Mouse (Mus musculus) cerebellum, adult (tissue): ENCODE measurements at regions not wholly inside any gene's neighbourhood (a gene's known extent, or its start where the extent isn't known, plus 50 kb on each side); places are given as distances from the start of the nearest gene placed in this dataset.

Experiments used
- ATAC-seq: cut with Nextera tagmentation; 2 replicates; pipeline ENCODE4 v1.9.2; 2017; ENCODE audit warnings: mild to moderate bottlenecking, moderate library complexity, mixed read lengths; ENCODE audit not compliant: insufficient number of reproducible peaks, low FRiP score, low TSS enrichment

DNA sequence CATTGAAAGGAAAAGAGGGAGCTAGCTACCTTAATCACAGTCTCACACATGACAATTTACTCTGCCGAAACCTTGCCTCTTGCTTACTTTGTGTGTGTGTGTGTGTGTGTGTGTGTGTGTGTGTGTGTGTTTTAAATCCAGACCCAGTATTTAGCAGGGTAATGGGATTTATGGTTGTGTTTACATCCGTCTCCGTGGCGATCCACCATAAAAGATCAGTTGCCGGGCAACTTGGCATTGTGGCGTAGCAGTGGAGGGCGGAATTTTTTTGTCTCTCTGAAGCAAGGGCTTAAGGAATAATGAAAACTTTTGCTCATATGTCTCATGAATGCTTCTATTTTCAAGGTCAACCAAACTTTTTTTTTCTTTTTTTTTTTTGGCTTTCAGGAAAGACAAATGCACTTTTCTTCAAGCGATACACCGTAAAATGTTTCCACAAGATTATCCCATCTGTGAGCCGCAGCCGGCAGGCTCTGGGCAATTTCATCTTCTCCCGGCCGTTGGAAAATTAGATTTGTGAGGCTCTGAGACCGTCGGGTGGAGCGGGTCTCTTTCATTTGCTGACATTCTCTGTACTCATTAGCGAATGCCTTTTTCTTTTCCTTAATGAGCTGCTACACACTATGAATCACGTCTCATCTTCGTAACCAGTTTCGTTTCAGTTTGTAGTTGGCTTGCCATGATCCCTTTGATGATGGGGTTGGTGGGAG lies 53.9 kb upstream of the Ptch1 start:
- no peak for ATAC-seq

DNA sequence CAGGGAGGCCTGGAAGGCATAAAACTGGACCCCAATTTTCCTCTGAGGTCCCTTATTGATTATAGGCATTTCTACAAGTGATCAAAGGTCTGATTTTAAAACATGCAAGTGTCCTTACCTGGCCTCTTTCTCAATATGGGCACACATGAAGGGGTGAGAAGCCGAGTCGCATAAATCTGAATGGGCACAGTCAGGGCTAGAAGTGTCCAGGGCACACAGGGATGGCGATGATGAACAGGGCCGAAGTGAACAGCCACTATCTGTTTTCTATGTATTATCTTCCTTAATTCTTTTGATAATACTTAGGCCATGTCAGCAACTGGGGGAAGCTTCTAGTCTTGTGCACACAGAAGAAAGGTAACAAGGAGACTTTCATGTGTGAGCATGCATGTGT lies 54.5 kb upstream of the Ptch1 start:
- ATAC-seq, result no peak

GRCm38 (mm10) chr13:63631771-63632347 lies 58.5 kb upstream of the Ptch1 start:
- ATAC-seq, result no peak

- ATAC-seq, result no peak
Observed at GRCm38 (mm10) chr13:63634294-63634693, 60.9 kb upstream of the Ptch1 start.

GRCm38 (mm10) chr13:63641649-63642226 lies 68.3 kb upstream of the Ptch1 start:
- no peak for ATAC-seq

DNA sequence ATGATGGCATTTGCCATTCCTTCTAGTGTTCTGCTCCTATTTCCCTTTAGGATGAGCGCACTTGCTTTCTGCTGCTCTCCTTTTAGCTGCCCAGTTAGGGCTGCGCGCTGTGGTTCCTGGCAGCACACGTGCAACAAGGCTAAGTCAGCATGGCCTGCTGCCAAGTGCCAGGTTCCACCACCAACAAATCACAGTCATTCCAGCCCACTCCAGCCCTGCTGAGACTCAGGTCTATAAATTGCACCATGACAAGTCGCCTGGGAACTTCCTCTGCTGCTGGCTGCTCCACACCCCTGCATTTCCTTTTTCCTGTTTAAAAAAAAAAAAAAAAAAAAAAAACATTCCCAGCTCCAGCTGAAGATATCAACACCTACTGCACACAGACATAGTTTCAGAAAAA lies 69.2 kb upstream of the Ptch1 start:
- 0 out of 2 replicates have a peak, but pooled peaks have one; percentile 40 for ATAC-seq

DNA sequence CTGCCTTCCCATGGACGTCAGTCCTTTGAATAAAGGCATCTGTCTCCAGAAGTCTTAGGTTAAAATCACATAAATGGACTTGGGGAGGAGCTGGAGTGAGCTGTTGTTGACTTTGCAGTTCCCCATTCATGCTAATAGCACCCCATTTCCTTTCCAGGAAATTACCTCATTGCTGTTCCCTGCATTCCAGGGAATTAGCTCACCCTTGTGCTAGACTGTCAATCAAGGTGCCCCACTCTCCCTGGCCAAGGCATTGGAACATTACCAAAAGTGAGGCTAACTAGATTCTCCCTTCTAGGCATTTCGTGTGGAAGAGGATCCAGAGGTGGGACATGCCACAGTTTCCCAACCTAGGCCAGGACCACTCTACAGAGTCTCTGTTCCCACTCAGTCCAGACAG lies 70.0 kb upstream of the Ptch1 start:
- no peak for ATAC-seq

- ATAC-seq, result no peak
Observed at GRCm38 (mm10) chr13:63644308-63644707, 70.9 kb upstream of the Ptch1 start.

GRCm38 (mm10) chr13:63649058-63649647 lies 75.8 kb upstream of the Ptch1 start:
- no peak for ATAC-seq

- ATAC-seq, result no peak
Observed at GRCm38 (mm10) chr13:63654514-63654913, 81.1 kb upstream of the Ptch1 start.

- ATAC-seq, result no peak
Observed at GRCm38 (mm10) chr13:63657115-63657514, 83.7 kb upstream of the Ptch1 start.

DNA sequence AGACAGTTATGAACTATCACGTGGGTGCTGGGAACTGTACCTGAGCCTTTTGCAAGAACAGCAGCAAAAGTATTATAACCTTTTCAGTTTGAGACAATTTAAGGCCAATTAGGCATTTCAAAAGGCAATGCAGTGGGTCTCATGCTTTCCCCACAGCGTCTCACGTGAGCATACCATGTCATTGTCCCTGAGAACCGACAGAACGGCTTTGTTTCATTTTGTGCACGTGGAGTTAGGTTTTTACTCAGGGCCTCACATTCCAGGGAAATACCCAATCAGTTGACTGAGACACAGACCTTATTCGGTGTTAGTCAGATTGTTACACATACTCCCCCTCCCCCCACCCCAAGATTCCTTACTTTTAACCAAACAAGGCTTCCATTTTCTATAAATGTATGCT lies 86.0 kb upstream of the Ptch1 start:
- ATAC-seq, result no peak

GRCm38 (mm10) chr13:63660431-63660830 lies 87.0 kb upstream of the Ptch1 start:
- ATAC-seq, result no peak

- no peak for ATAC-seq
Observed at GRCm38 (mm10) chr13:63668576-63668975, 95.2 kb upstream of the Ptch1 start.

DNA sequence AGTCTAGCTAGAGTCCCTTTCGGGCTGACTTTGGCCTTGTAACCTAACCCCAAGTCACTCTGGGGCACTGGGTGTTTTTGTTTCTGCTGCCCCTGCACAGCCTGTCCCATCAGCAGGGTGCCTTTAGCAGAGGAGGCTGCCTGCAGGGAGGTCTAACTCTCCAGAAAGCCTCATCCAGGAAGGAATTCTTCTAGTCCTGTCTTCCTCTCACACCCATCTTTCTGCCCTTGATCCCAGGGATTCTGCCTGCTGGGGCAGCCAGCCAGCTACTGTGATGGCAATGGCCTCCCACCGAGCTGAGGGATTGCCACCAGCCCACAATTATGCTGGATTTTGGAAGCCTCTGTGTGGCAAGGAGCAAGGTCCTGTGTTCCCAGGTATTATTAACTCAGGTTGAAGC lies 95.6 kb upstream of the Ptch1 start:
- ATAC-seq, result no peak

- ATAC-seq, result no peak
Observed at GRCm38 (mm10) chr13:63672425-63672824, 99.0 kb upstream of the Ptch1 start.

GRCm38 (mm10) chr13:63677696-63678095 lies 104.3 kb upstream of the Ptch1 start:
- ATAC-seq, result no peak

- ATAC-seq, result no peak
Observed at GRCm38 (mm10) chr13:63678265-63679260, 105.2 kb upstream of the Ptch1 start.

DNA sequence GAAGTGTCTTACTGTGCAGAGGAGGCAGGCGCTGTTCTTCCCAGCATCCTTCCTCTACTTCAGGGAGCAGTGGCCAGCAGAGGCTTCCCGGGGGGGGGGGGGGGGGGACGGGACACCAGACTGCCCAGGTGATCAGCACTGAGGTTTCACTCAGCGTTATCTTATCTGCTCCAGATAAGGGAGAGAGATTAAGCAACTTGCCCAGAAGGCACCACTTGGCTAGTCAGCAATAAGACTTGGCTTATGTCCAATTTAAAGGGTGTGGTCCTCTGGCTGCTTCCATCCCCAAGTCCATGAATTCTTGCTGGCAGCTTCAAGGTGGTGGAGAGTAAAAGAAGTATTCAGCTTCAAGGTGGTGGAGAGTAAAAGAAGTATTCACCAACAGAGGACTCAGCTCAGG lies 108.9 kb upstream of the Ptch1 start:
- no peak for ATAC-seq

- no peak for ATAC-seq
Observed at GRCm38 (mm10) chr13:63691974-63692373, 118.6 kb upstream of the Ptch1 start.
